Mouse (Mus musculus) G1E (cell line): ENCODE data around the gene Nars2.

Source experiments
- CTCF ChIP-seq: IDR thresholded peaks from 2 replicates; pipeline ENCODE4 v1.5.1; 2012; ENCODE audit warnings: low read depth, low read length, inconsistent platforms, mixed read lengths
- GATA1 ChIP-seq: IDR thresholded peaks from 2 replicates; pipeline ENCODE4 v1.6.1; 2012; ENCODE audit warnings: borderline replicate concordance, low read length, inconsistent platforms, mixed read lengths
- GATA2 ChIP-seq: IDR thresholded peaks from 2 replicates; pipeline ENCODE4 v1.6.1; 2012; ENCODE audit warnings: low read depth, low read length, inconsistent platforms, borderline replicate concordance
- TAL1 ChIP-seq: conservative IDR thresholded peaks from 2 replicates; pipeline ENCODE4 v1.6.1; 2012; ENCODE audit warnings: low read depth, low read length, inconsistent platforms, mixed read lengths

DNA sequence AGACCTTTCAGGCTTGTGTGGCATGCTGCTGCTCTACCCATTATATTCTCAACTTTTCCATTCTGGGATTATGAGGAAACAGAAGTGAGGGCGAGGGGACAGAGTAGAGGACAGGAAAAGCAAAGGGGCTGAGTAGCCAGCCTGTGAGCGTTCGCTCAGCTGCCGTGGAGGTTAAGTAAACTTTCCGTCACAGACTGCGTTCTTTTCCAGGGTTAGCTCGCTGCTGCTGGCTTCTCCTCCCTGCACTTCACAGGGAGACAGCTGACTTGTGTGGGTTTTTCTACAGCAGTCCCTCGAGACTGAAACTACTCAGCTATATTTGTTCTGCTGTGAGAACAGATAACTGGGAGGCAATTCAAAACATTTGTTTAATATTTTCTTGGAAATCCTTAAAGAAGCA, 34.5 kb downstream of the Nars2 start:
- TF ChIP-seq GATA1, result no peak
- TF ChIP-seq CTCF, result no peak
- TF ChIP-seq TAL1, result no peak
- TF ChIP-seq GATA2, result no peak
